Mouse (Mus musculus): Measurements from ENCODE around the gene Gpatch3. TPM values are rescaled to one million over a fixed set of nuclear protein-coding genes. Genes with fewer than 3 reads are reported as not detected.

The Gpatch3 gene
- polyA plus RNA-seq (2014; fragmentation: Nextera tagmentation; extraction: Ambion mirVana), result 6.3 and 8.3 TPM in 2 replicates

DNA sequence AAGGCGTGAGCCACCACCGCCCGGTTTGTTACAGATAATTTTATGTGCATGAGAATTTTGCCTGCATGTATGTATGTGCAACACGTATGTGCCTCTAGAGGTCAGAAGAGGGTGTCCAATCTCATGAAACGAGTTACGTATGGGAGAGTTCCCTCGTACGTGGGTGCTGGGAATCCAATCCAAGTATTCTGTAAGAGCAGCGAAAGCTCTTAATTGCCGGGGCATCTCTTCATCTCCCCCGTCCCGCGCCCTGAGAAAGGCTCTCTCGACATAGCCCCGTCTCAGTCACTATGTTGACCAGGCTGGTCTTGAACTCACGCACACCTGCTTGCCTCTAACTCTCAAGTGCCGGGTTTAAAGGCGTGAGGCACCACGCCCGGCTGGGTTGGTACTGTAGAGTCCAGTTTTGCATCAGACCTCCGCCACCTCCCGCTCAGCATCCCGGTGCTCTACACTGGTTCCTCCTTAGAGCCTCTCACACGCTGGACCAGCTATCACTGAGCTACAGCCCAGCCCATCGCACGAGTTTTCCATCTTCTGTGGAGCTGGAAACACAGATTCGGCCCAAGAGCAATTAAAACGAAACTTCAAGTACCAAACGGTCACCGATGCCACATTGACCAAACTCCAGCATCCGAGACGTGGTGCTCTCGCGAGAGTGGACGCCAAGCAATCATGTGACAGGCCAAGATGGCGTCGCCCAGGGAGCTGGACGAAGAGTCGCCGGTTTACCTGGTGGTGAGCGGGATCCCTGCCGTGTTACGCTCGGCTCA lies at the start of gene Gpatch3:
Gene Gpatch3, plus strand, starts transcription at position 676 of the 773 bp plus-strand sequence.
- WGBS, result 6% methylated on average over 44 of the region's 44 CpGs
- peak within 1 kb of the TSS; percentile 95 for H3K4me2 ChIP-seq (ENCODE audit: low read depth, low read length)
- peak within 1 kb of the TSS; percentile 87 for H3K9ac ChIP-seq (ENCODE audit: low read depth, low read length)
- peak; percentile 92 for ATAC-seq (ENCODE audit: low read depth)
- peak within 1 kb of the TSS; percentile 91 for H3K27ac ChIP-seq (replicated peaks; ENCODE audit: low read depth, low read length)
- H3K27me3 ChIP-seq (replicated peaks; ENCODE audit: control insufficient read depth, insufficient read depth, low read length), result no peaks in the 10 kb centered on the region
- DNase-seq (ENCODE audit: low spot score), result peak; percentile 97
- peak within 1 kb of the TSS; percentile 98 for H3K4me3 ChIP-seq (ENCODE audit: low read depth, low read length)
- H3K4me1 ChIP-seq (ENCODE audit: control insufficient read depth, insufficient read depth, low read length), result peaks cover 7% of the 10 kb centered on the region; the same call in 1 of the 2 replicates
- peaks cover 15% of the 10 kb centered on the region for H3K36me3 ChIP-seq (ENCODE audit: control insufficient read depth, insufficient read depth, low read length)
- no peaks in the 10 kb centered on the region for H3K9me3 ChIP-seq (ENCODE audit: control insufficient read depth, low read length)

DNA sequence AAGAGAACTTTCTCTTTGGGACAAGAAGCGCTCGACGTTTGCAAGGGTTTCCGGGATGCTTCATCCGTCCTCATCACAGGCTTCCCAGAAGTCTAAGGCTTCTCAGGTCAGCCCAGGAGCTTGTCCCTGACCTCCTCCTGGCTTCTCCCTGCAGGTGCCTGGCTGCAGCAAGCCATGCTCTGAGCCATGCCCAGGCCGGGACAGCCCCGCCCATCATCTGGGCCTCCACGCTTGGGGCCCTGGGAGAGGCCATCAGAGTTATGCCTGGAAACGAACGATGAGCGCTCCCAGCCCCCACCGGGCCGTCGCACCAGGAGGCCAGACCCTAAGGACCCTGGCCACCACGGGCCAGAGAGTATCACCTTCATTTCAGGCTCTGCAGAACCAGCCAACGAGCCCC lies 46.8 kb upstream of the Gpatch3 start:
- WGBS, result 72% methylated on average over 11 of the region's 16 CpGs
- H3K4me3 ChIP-seq (ENCODE audit: low read depth, low read length), result no peak overlapping the region
- H3K4me1 ChIP-seq (ENCODE audit: control insufficient read depth, insufficient read depth, low read length), result no peaks in the 10 kb centered on the region
- H3K27ac ChIP-seq (replicated peaks; ENCODE audit: low read depth, low read length), result no peak overlapping the region
- no peak for ATAC-seq (ENCODE audit: low read depth)
- 0 out of 2 replicates have a peak, but pooled peaks cover 5% of the 10 kb centered on the region for H3K9me3 ChIP-seq (ENCODE audit: control insufficient read depth, low read length)
- H3K9ac ChIP-seq (ENCODE audit: low read depth, low read length), result no peak overlapping the region
- peaks cover 52% of the 10 kb centered on the region for H3K36me3 ChIP-seq (ENCODE audit: control insufficient read depth, insufficient read depth, low read length)
- no peak for DNase-seq (ENCODE audit: low spot score)
- H3K27me3 ChIP-seq (replicated peaks; ENCODE audit: control insufficient read depth, insufficient read depth, low read length), result no peaks in the 10 kb centered on the region
- no peak overlapping the region for H3K4me2 ChIP-seq (ENCODE audit: low read depth, low read length)

DNA sequence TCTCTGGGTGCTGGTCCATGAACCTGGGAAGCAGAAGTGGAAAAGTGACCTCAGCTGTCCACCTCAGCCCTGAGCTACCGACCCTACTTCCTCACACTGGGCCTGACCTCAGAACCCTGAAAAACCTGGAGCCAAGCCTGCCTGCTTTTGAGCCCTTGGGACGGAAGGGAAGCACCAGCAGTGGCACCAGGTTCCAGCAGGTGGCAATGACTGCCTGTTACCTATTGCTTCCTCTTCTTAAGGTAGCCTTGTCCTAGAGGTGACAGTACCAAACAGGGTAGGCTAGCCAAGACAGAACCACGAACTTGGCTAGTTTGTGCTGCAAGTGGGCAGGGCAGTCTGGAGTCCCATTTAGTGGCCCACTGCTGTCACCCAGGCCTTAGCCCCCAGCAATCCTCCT lies 41.8 kb upstream of the Gpatch3 start:
- Histone ChIP-seq H3K4me1 (ENCODE audit: control insufficient read depth, insufficient read depth, low read length) (no peaks in the 10 kb centered on the region), H3K4me2 (ENCODE audit: low read depth, low read length) (no peak overlapping the region), H3K4me3 (ENCODE audit: low read depth, low read length) (no peak overlapping the region), H3K27ac (replicated peaks; ENCODE audit: low read depth, low read length) (no peak overlapping the region), H3K27me3 (replicated peaks; ENCODE audit: control insufficient read depth, insufficient read depth, low read length) (no peaks in the 10 kb centered on the region), H3K9ac (ENCODE audit: low read depth, low read length) (no peak overlapping the region), H3K36me3 (ENCODE audit: control insufficient read depth, insufficient read depth, low read length) (peaks cover 97% of the 10 kb centered on the region), H3K9me3 (ENCODE audit: control insufficient read depth, low read length) (no peaks in the 10 kb centered on the region)
- ATAC-seq (ENCODE audit: low read depth) (no peak), DNase-seq (ENCODE audit: low spot score) (no peak)
- 93% methylated on average over 3 of the region's 3 CpGs for WGBS

DNA sequence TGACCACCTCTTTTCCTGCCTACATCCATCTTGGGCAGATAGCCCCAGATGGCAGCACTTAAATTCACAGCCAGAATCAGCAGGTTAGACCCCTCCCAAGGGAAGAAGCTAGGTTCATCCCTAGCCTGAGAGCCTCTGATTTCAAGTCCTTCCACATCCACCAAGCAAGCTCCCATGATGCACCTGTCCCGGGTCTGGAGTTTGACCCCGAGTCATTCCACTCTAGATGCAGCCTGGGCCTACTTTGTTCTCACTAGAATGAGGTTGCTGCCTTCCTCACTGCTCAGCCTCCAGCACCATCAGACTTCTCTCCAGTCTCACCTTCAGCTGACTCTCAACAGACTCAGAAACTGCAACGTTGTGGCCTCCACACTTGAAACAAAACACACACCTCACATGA lies 38.5 kb upstream of the Gpatch3 start:
- H3K9ac ChIP-seq (ENCODE audit: low read depth, low read length), result no peak overlapping the region
- no peaks in the 10 kb centered on the region for H3K27me3 ChIP-seq (replicated peaks; ENCODE audit: control insufficient read depth, insufficient read depth, low read length)
- no peaks in the 10 kb centered on the region for H3K9me3 ChIP-seq (ENCODE audit: control insufficient read depth, low read length)
- H3K27ac ChIP-seq (replicated peaks; ENCODE audit: low read depth, low read length), result no peak overlapping the region
- WGBS, result 83% methylated on average over 3 of the region's 3 CpGs
- no peak overlapping the region for H3K4me2 ChIP-seq (ENCODE audit: low read depth, low read length)
- DNase-seq (ENCODE audit: low spot score), result no peak
- H3K36me3 ChIP-seq (ENCODE audit: control insufficient read depth, insufficient read depth, low read length), result peaks cover 94% of the 10 kb centered on the region
- H3K4me3 ChIP-seq (ENCODE audit: low read depth, low read length), result no peak overlapping the region
- H3K4me1 ChIP-seq (ENCODE audit: control insufficient read depth, insufficient read depth, low read length), result no peaks in the 10 kb centered on the region
- no peak for ATAC-seq (ENCODE audit: low read depth)

DNA sequence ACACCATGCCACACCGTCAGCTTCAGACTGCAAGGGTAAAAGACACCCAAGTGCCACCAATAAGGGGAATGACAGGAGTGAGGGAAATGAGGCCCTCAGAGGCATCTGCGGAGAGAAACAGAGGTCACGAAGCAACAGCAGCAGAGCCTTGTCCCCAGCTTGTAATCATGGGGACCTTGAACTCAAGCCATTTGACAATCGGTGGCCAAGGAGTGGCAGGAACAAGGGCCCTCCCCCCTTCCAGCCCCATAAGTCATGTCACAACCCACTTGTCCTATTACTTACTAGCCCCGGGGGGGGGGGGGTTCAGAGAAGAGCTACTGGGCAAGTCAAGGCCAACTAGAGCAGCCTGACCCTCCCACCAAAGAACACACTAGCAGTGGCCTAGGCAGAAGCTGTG lies 37.9 kb upstream of the Gpatch3 start:
- Histone ChIP-seq H3K4me2 (ENCODE audit: low read depth, low read length) (no peak overlapping the region), H3K4me1 (ENCODE audit: control insufficient read depth, insufficient read depth, low read length) (no peaks in the 10 kb centered on the region), H3K36me3 (ENCODE audit: control insufficient read depth, insufficient read depth, low read length) (peaks cover 94% of the 10 kb centered on the region), H3K27me3 (replicated peaks; ENCODE audit: control insufficient read depth, insufficient read depth, low read length) (no peaks in the 10 kb centered on the region), H3K9ac (ENCODE audit: low read depth, low read length) (no peak overlapping the region), H3K9me3 (ENCODE audit: control insufficient read depth, low read length) (no peaks in the 10 kb centered on the region), H3K4me3 (ENCODE audit: low read depth, low read length) (no peak overlapping the region), H3K27ac (replicated peaks; ENCODE audit: low read depth, low read length) (no peak overlapping the region)
- no peak for ATAC-seq (ENCODE audit: low read depth)
- 92% methylated on average over 5 of the region's 5 CpGs for WGBS
- no peak for DNase-seq (ENCODE audit: low spot score)

DNA sequence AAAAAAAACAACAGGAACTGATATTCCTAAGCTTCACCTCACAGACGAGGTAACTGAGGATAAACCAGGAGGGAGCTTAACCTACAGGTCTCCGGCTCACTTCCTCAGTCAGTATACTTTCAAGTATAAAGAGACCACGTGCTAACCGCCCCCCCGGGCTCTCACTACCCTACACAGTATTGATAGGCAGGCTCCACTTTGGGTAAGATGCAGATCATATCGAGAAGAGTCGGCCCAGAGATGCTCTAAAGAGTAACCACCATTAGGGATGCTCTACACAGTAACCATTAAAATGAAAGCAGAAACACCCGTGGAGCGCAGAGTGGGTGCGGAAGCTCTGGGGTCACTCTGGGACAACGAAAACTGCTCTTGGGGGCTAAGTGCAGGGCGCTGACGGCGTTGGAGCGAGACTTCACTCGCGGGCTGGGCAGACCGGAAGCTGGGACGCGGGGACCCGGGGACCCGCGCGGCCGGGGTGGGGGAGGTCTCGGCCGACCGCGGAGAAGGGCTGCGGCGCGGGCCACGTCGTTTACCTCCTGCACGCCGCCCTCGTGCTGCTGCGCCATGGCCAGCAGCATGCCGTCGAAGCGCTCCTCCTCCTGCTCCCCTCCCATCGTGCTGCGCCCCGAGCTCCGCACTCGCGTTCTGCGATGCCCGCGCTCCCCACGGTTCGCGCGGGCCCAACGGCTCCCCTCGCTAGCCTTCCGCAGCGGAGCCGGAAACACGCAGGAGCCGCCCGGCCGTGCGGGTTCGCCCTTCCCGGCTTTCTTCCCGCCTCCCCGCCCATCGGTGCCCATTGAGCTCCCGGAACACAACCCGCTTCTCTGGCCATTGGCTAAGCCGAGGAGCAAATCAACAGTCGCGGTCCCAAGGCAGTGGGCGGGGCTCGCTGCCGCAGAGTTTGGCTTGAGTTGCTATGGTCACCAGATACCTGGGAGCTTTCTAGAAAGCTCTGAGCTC lies 29.0 kb upstream of the Gpatch3 start, which contains the start of gene Nudc:
Gene Nudc, minus strand, starts transcription at position 725 of the 960 bp plus-strand sequence.
- Histone ChIP-seq H3K9me3 (ENCODE audit: control insufficient read depth, low read length) (no peaks in the 10 kb centered on the region), H3K27ac (replicated peaks; ENCODE audit: low read depth, low read length) (peak within 1 kb of the TSS; percentile 80), H3K4me2 (ENCODE audit: low read depth, low read length) (peak within 1 kb of the TSS; percentile 91), H3K4me3 (ENCODE audit: low read depth, low read length) (peak within 1 kb of the TSS; percentile 85), H3K9ac (ENCODE audit: low read depth, low read length) (peak within 1 kb of the TSS; percentile 91), H3K36me3 (ENCODE audit: control insufficient read depth, insufficient read depth, low read length) (peaks cover 24% of the 10 kb centered on the region), H3K4me1 (ENCODE audit: control insufficient read depth, insufficient read depth, low read length) (peaks cover 11% of the 10 kb centered on the region; the same call in 1 of the 2 replicates), H3K27me3 (replicated peaks; ENCODE audit: control insufficient read depth, insufficient read depth, low read length) (no peaks in the 10 kb centered on the region)
- peak; percentile 99 for DNase-seq (ENCODE audit: low spot score)
- 0% methylated on average over 38 of the region's 77 CpGs for WGBS
- peak; percentile 99 for ATAC-seq (ENCODE audit: low read depth)

DNA sequence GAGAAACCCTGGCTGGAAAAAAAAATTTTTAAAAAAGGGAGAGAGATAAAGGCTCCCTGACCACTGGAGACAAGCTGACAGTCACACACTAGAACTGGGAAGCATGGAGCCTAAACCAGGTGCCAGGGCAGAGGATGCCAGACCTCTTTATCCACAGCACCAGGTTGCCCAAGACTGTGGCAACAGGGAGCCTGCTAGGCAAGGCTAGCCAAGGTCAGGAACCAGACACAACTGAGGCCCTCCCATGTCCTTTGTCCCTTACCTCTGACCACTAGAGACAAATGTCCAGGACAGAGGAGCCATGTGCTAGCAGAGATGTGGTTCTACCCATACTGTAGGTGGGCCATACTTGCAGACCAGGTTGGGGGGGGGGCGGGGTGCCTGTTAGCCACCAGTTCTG lies 22.5 kb upstream of the Gpatch3 start:
- Histone ChIP-seq H3K9ac (ENCODE audit: low read depth, low read length) (no peak overlapping the region), H3K4me3 (ENCODE audit: low read depth, low read length) (no peak overlapping the region), H3K4me1 (ENCODE audit: control insufficient read depth, insufficient read depth, low read length) (no peaks in the 10 kb centered on the region), H3K27ac (replicated peaks; ENCODE audit: low read depth, low read length) (no peak overlapping the region), H3K36me3 (ENCODE audit: control insufficient read depth, insufficient read depth, low read length) (no peaks in the 10 kb centered on the region), H3K4me2 (ENCODE audit: low read depth, low read length) (no peak overlapping the region), H3K27me3 (replicated peaks; ENCODE audit: control insufficient read depth, insufficient read depth, low read length) (no peaks in the 10 kb centered on the region), H3K9me3 (ENCODE audit: control insufficient read depth, low read length) (no peaks in the 10 kb centered on the region)
- DNase-seq (ENCODE audit: low spot score) (no peak), ATAC-seq (ENCODE audit: low read depth) (no peak)
- whole genome bisulfite sequencing, result 100% methylated on average over 1 of the region's 1 CpGs

DNA sequence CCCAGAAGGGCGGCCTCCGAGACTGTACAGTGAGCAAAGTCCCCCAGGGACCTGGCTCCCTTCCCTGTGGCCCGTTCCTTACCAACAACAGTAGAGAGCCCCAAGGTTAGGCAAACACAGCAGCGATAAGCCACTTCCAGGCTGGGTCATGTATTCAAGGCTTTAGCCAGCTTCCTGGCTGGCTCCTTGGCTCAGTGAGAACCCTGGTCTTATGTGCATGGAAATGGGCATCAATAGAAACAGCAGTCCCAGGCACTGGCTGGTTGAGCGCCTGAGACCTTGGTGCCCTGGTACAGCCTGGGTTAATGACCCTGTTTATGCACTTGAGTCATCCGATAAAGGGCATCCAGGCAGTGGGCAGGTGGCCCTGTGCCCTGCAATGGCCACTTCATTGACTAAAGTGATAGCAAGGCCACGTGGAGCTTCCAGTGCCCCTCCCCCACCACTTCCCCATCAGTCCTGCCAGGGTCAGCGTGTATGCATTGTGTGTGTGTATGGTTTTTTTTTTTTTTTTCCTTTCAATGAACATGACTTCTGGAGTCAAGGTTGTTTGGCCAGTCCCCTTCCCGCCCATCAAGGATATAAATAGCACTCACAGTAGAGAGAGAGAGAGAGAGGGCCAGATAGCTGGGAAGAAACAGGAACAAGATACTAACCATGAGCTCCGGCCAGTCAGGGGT lies 21.6 kb upstream of the Gpatch3 start, which contains the start of gene Nr0b2:
Gene Nr0b2, plus strand, starts transcription at position 609 of the 680 bp plus-strand sequence.
- Histone ChIP-seq H3K9ac (ENCODE audit: low read depth, low read length) (no peak within 1 kb of the TSS), H3K27me3 (replicated peaks; ENCODE audit: control insufficient read depth, insufficient read depth, low read length) (no peaks in the 10 kb centered on the region), H3K4me1 (ENCODE audit: control insufficient read depth, insufficient read depth, low read length) (no peaks in the 10 kb centered on the region), H3K9me3 (ENCODE audit: control insufficient read depth, low read length) (no peaks in the 10 kb centered on the region), H3K4me3 (ENCODE audit: low read depth, low read length) (no peak within 1 kb of the TSS), H3K4me2 (ENCODE audit: low read depth, low read length) (no peak within 1 kb of the TSS), H3K36me3 (ENCODE audit: control insufficient read depth, insufficient read depth, low read length) (no peaks in the 10 kb centered on the region), H3K27ac (replicated peaks; ENCODE audit: low read depth, low read length) (no peak within 1 kb of the TSS)
- WGBS, result 63% methylated on average over 10 of the region's 10 CpGs
- ATAC-seq (ENCODE audit: low read depth) (no peak), DNase-seq (ENCODE audit: low spot score) (no peak)

Measured in embryonic facial prominence, embryonic 14.5 days (tissue).